Mouse (Mus musculus): ENCODE results near the gene Ebf1. TPM values are rescaled to one million over a fixed set of nuclear protein-coding genes. Genes with fewer than 3 reads are reported as not detected.

The Ebf1 gene
- polyA plus RNA-seq, 1 experiment from 2014 or later, result 12.1 TPM

DNA sequence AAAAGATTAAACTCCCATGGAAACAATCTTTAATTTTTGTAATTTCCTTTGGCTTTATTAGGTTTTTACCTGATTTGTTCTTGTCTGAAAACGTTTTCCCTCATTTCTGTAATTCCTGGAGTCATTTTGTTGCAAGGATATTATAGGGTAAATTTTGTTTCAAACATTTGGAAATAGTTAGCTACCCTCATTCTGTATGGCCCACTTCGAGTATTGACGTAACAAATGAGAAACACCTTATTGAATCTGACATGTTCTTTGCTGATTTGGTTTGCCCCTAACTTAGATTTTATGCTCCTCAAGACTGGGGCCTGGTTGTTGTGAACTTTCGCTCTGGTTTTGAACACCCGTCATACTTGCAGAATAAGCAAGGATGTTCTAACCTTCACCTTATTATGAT is 120.9 kb downstream of the Ebf1 start:
- Histone ChIP-seq H3K27me3 (replicated peaks) (no peaks in the 10 kb centered on the region), H3K4me3 (replicated peaks) (no peak overlapping the region), H3K27ac (no peak overlapping the region), H3K36me3 (no peaks in the 10 kb centered on the region), H3K4me1 (replicated peaks) (no peaks in the 10 kb centered on the region; the same call in 1 of the 2 replicates), H3K9ac (no peak overlapping the region), H3K4me2 (replicated peaks) (no peak overlapping the region), H3K9me3 (no peaks in the 10 kb centered on the region)
- ATAC-seq, result no peak
- WGBS, result 91% methylated on average over 5 of the region's 5 CpGs

DNA sequence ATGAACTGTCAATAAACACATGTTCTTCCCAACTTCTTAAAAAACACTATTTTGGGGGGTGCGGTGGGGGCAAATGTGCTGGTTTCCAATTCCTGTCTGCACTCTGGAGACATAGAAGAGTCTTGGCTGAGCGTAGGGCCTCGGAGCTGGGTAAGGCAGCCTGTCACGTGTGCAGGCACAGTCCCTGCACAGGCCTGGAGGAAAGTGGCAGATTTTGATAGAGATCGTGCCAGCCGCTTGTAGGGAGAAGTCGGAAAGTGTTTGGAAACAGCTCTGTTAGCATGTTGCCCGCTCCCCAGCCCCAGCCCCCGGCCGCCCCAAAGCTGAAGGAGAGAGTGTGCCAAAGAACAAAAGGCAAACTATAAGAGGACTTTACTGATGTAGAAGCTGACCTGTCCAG is 121.7 kb downstream of the Ebf1 start:
- H3K9me3 ChIP-seq, result no peaks in the 10 kb centered on the region
- H3K36me3 ChIP-seq, result no peaks in the 10 kb centered on the region
- no peak overlapping the region for H3K9ac ChIP-seq
- no peak overlapping the region for H3K27ac ChIP-seq
- H3K27me3 ChIP-seq (replicated peaks), result no peaks in the 10 kb centered on the region
- H3K4me3 ChIP-seq (replicated peaks), result no peak overlapping the region
- no peaks in the 10 kb centered on the region; the same call in 1 of the 2 replicates for H3K4me1 ChIP-seq (replicated peaks)
- no peak for ATAC-seq
- H3K4me2 ChIP-seq (replicated peaks), result no peak overlapping the region
- 38% methylated on average over 10 of the region's 10 CpGs for WGBS

DNA sequence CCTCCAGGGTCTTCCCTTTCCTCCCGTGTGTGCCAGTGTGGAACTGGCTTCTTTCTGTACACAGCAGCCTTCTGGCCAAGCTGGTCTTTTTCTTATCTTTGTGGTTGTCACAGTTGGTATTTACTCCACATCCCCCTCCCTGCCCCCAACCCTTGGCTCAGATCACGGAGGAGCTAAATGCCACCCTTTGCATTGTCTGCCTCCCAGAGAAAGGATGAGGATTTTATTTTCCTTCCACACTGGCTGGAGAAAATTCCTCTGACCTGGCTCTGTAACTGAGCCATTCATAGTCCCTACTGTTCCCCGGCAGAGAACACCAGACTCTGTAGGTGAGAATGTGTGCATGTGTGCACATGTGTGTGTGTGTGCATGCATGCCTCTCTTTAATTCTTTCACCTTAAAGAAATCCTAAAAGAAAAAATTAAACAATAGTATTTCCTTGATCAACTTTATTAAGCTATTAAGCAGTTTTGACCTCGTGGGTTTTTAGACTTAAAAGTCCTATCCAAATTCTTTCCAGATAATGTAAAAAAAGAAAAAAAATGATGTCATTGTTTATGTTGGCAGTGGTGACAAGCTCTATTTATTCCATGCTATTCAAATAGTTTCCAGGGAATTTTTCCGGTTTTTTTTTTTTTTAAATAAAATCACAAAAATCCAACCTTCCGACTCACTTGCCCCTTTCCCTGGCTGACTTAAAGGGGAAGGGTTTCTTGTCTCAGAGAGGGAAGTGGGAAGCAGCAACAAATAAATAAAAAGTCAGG is 123.3 kb downstream of the Ebf1 start:
- no peaks in the 10 kb centered on the region for H3K9me3 ChIP-seq
- WGBS, result 26% methylated on average over 6 of the region's 6 CpGs
- H3K4me1 ChIP-seq (replicated peaks), result no peaks in the 10 kb centered on the region; the same call in 1 of the 2 replicates
- no peak overlapping the region for H3K9ac ChIP-seq
- H3K27ac ChIP-seq, result no peak overlapping the region
- no peak overlapping the region for H3K4me3 ChIP-seq (replicated peaks)
- ATAC-seq, result no peak
- H3K36me3 ChIP-seq, result no peaks in the 10 kb centered on the region
- H3K27me3 ChIP-seq (replicated peaks), result no peaks in the 10 kb centered on the region
- no peak overlapping the region for H3K4me2 ChIP-seq (replicated peaks)

DNA sequence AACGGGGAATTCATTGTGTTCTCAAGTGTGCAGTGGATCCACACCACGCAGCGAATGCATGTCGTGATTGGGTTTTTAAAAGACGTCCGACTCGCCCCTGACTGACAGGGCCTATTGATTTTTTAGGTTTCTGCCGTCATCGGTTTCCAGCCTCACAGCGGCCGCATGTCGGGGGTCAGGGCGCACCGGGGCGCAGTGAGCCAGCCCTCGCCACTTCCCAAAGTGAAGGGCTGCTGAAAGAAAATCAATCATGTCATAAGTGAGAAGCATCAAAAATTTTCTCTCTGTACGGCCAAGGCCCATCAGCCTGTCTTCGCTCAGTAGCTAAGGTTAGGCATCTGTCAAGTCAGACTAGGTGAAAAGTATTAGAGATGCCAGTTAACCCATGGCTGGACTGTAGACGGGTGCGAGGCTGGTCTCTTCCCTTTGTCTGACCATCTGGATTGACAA is 124.0 kb downstream of the Ebf1 start:
- Histone ChIP-seq H3K36me3 (no peaks in the 10 kb centered on the region), H3K9ac (no peak overlapping the region), H3K27ac (no peak overlapping the region), H3K4me2 (replicated peaks) (no peak overlapping the region), H3K9me3 (no peaks in the 10 kb centered on the region), H3K4me1 (replicated peaks) (no peaks in the 10 kb centered on the region; the same call in 1 of the 2 replicates), H3K4me3 (replicated peaks) (no peak overlapping the region), H3K27me3 (replicated peaks) (no peaks in the 10 kb centered on the region)
- ATAC-seq, result no peak
- 59% methylated on average over 20 of the region's 20 CpGs for whole genome bisulfite sequencing

DNA sequence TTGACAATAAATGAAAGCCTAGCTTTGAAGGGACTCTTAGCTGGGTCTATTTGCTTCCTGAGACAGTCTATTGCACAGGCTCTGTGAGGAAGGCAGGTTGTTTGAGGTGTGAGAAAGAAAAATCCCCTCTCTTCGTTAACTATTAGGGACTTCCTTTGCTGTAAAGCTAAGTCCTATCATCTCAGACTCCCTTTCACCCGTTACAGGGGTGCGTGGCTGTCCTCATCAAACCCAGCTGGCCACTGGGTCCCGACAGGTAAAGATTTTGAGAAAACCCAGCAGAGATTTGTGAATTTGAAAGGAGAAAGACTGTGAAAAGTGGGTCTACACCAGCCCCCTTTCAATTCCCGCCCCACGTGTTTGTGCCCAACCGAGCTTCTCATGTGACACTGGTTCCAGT is 127.3 kb downstream of the Ebf1 start:
- no peak overlapping the region for H3K4me2 ChIP-seq (replicated peaks)
- no peak for ATAC-seq

DNA sequence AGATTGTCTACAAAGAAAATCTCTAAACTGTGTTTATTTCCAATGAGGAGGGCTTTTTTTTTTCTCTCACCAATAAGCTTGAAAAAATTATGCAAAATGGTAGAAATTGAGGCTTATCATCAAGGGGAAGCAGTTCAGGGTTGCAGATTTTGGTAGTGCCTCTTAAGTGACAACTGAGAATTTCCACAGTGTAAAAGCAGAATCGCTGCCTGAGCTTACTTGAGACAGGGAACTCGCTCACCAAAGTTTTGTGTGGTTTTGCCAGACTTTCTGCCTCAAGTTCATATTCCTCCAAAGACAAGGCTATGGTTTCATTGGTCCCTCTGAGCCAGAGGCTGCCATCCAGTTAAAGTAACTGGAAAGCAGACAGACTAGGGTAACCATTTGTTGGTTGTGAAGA is 128.8 kb downstream of the Ebf1 start:
- ATAC-seq, result no peak
- H3K4me1 ChIP-seq (replicated peaks), result no peaks in the 10 kb centered on the region
- no peak overlapping the region for H3K4me2 ChIP-seq (replicated peaks)
- H3K9me3 ChIP-seq, result no peaks in the 10 kb centered on the region
- no peak overlapping the region for H3K9ac ChIP-seq
- H3K27me3 ChIP-seq (replicated peaks), result no peaks in the 10 kb centered on the region
- no peak overlapping the region for H3K27ac ChIP-seq
- no peak overlapping the region for H3K4me3 ChIP-seq (replicated peaks)
- no peaks in the 10 kb centered on the region for H3K36me3 ChIP-seq
- WGBS, result 87% methylated on average over 2 of the region's 2 CpGs

More for the DNA sequence above, 127.3 kb downstream of the Ebf1 start:
- H3K9ac ChIP-seq, result no peak overlapping the region
- no peaks in the 10 kb centered on the region; the same call in 1 of the 2 replicates for H3K4me1 ChIP-seq (replicated peaks)
- no peaks in the 10 kb centered on the region for H3K9me3 ChIP-seq
- H3K27ac ChIP-seq, result no peak overlapping the region
- H3K4me3 ChIP-seq (replicated peaks), result no peak overlapping the region
- 58% methylated on average over 7 of the region's 7 CpGs for WGBS
- no peaks in the 10 kb centered on the region for H3K36me3 ChIP-seq
- no peaks in the 10 kb centered on the region for H3K27me3 ChIP-seq (replicated peaks)

DNA sequence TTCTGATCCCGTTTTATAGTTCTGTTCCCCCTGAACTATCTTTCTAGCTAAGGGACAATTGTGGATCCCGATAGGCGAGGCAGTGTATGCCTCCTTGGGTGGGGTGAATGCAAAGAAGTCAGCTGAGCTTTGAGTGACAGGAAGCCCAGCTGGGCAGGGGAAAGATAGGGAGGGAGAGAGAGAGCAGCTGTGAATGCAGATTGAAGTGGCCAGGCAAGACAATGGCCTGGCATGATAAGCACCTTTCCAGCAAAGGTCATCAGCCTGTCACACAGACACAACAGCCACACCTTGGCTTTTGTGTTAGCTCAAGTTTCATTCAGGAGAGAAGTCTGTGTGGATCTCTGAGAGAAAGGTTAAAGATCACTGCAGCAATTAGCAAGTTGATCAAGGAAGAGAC is 129.6 kb downstream of the Ebf1 start:
- WGBS, result 32% methylated on average over 3 of the region's 3 CpGs
- no peak for ATAC-seq
- no peak overlapping the region for H3K27ac ChIP-seq

DNA sequence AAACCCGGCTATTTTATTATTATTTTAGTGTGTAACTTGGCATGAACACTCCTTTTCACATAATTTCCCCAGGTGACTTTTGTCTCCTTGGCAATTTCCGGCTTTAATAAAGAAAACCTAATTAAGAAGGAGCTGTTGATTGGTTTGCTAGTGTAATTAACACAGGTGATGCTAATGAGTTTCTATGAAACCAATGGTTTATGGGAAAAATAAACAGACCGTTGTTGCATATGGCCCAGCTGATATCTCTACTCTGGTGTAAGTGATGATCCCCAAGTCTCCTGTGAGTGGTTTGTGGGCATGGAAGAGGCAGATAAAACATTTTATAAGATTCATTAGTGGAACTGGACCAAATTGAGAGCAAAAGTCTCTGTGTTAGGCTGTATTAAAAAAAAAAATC is 132.2 kb downstream of the Ebf1 start:
- H3K9me3 ChIP-seq, result no peaks in the 10 kb centered on the region
- 78% methylated on average over 3 of the region's 3 CpGs for WGBS
- no peak overlapping the region for H3K27ac ChIP-seq
- no peak for ATAC-seq
- H3K4me3 ChIP-seq (replicated peaks), result no peak overlapping the region
- H3K4me1 ChIP-seq (replicated peaks), result no peaks in the 10 kb centered on the region
- H3K36me3 ChIP-seq, result no peaks in the 10 kb centered on the region
- no peaks in the 10 kb centered on the region for H3K27me3 ChIP-seq (replicated peaks)
- H3K9ac ChIP-seq, result no peak overlapping the region
- no peak overlapping the region for H3K4me2 ChIP-seq (replicated peaks)

More for the DNA sequence above, 129.6 kb downstream of the Ebf1 start:
- no peak overlapping the region for H3K4me2 ChIP-seq (replicated peaks)
- no peaks in the 10 kb centered on the region for H3K27me3 ChIP-seq (replicated peaks)
- H3K9ac ChIP-seq, result no peak overlapping the region
- H3K4me1 ChIP-seq (replicated peaks), result no peaks in the 10 kb centered on the region
- no peaks in the 10 kb centered on the region for H3K36me3 ChIP-seq
- H3K9me3 ChIP-seq, result no peaks in the 10 kb centered on the region
- H3K4me3 ChIP-seq (replicated peaks), result no peak overlapping the region

DNA sequence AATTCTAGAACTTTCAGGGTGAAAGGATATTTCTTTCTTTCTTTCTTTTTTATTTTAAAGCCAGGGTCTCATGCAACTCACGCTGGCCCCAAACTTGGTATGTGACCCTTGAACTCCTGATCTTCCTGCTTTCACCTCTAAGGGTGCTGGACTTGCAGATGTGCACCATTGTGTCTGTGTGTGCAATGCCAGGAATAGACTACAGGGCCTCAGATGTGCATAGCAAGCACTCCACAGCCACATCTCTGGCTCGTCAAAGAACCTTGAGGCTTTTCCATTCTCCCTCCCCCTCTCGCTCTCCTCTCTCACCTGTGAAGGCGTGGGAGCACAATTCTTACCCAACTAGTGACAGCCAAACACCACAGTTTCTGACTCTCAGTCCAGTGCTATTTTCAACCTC is 137.2 kb downstream of the Ebf1 start:
- Histone ChIP-seq H3K27ac (no peak overlapping the region), H3K9ac (no peak overlapping the region), H3K4me3 (replicated peaks) (no peak overlapping the region), H3K27me3 (replicated peaks) (no peaks in the 10 kb centered on the region), H3K36me3 (no peaks in the 10 kb centered on the region), H3K4me2 (replicated peaks) (no peak overlapping the region), H3K9me3 (no peaks in the 10 kb centered on the region), H3K4me1 (replicated peaks) (no peaks in the 10 kb centered on the region)
- 68% methylated on average over 4 of the region's 4 CpGs for WGBS
- no peak for ATAC-seq

DNA sequence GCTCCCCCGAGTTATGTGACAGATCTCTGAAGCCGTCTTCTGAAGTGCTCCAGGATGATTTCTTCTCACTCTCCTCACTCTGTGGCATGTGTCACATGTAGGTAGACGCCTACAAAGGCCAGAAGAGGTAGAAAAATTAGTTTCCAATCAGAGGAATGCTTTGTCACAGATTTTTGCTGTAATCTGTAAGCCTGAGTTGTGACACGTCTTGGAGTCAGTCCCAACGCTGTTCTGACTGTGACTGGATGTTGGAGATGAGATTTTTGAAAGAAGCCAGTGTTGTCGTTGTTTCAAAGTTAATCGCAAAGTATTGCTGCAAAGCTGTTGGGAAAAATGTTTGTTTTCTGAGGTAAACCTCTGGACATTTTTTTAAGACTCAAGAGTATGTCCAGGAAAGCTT is 139.2 kb downstream of the Ebf1 start:
- no peak overlapping the region for H3K4me3 ChIP-seq (replicated peaks)
- no peaks in the 10 kb centered on the region for H3K9me3 ChIP-seq
- no peak for ATAC-seq
- WGBS, result 86% methylated on average over 7 of the region's 7 CpGs
- H3K4me2 ChIP-seq (replicated peaks), result no peak overlapping the region
- H3K27ac ChIP-seq, result no peak overlapping the region
- H3K27me3 ChIP-seq (replicated peaks), result no peaks in the 10 kb centered on the region; the same call in 1 of the 2 replicates
- no peak overlapping the region for H3K9ac ChIP-seq
- H3K4me1 ChIP-seq (replicated peaks), result no peaks in the 10 kb centered on the region
- H3K36me3 ChIP-seq, result no peaks in the 10 kb centered on the region

DNA sequence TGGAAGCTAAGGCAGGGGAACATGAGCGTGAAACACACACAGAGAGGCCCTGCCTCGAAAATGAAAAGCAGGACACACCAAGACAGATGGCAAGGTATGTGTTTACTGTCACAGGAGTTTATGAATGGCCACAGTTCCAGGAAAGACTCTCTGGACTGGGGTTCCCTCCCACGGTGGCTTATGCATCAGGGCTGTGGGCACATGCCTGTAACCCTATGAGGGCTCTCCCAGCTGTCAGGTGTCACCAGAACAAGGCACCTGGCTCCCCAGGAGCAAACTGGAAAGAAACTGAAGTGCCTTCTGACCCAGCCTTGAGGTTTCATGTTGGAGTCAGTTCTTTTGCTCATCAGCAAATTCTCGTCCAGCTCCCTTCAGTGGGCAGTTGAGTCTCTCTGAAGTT is 141.7 kb downstream of the Ebf1 start:
- no peak for ATAC-seq
- Histone ChIP-seq H3K27ac (no peak overlapping the region), H3K36me3 (no peaks in the 10 kb centered on the region), H3K4me1 (replicated peaks) (no peaks in the 10 kb centered on the region), H3K4me3 (replicated peaks) (no peak overlapping the region), H3K9ac (no peak overlapping the region), H3K27me3 (replicated peaks) (no peaks in the 10 kb centered on the region; the same call in 1 of the 2 replicates), H3K9me3 (no peaks in the 10 kb centered on the region), H3K4me2 (replicated peaks) (no peak overlapping the region)
- 62% methylated on average over 4 of the region's 4 CpGs for WGBS

DNA sequence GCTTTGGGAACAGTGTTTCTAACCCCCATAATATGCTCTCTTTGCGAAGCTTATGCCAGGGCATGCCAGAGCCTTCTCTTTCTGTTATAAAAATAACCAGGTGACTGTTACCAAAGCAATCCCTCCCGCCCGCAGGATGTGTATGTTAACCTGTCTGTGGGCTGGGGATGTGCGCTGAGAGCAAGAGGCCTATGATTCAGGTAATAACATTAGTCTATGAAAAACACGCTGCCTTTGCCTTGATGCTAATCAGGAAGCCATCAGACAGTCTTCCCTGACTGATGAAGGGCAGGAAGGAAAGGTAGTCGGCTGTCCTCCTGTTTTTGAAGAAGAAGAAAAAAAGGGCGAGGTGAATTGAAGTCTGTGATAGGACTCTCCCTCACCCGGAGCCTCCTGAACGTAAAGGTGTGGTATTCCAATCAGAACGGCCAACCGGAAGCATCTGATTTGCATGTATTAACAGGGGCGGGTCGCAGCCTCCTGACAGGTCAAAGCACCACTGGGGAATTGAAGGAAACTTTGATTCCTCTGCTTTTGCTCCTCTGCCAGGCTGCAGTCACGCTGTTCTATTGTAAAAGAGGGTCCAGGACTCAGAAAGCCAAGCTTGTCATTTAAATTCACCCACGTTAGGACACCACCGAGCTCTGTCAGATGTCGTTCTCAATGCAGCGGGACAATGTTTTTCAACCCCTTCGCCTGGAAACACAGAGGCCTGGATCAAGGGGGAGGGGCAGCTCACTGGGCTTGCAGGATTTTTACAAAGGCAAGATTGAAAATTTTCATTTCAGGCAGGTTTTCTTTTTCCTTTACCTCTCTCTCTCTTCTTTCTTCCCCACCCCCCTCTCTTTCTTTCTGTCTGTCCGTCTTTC is 144.2 kb downstream of the Ebf1 start:
- H3K4me1 ChIP-seq (replicated peaks), result no peaks in the 10 kb centered on the region
- no peaks in the 10 kb centered on the region for H3K36me3 ChIP-seq
- no peak overlapping the region; the same call in 1 of the 2 replicates for H3K4me3 ChIP-seq (replicated peaks)
- 21% methylated on average over 20 of the region's 20 CpGs for WGBS
- no peaks in the 10 kb centered on the region; the same call in 1 of the 2 replicates for H3K27me3 ChIP-seq (replicated peaks)
- H3K9ac ChIP-seq, result no peak overlapping the region
- H3K27ac ChIP-seq, result no peak overlapping the region
- no peak for ATAC-seq
- H3K9me3 ChIP-seq, result no peaks in the 10 kb centered on the region
- peak overlapping the region; percentile 39 for H3K4me2 ChIP-seq (replicated peaks)

Data from intestine, embryonic 15.5 days (tissue).